Mouse (Mus musculus) CH12.LX (cell line): Measurements from ENCODE around the gene Pef1.

Source experiments
- CTCF ChIP-seq, 2 experiments: IDR thresholded peaks in 1 of 2; conservative IDR thresholded peaks in 1 of 2; 2 replicates each; pipeline ENCODE4 v1.5.1; 2011 to 2012; ENCODE audit warnings: low read depth in 2 of 2, low read length in 2 of 2, improper control_type of control experiment in 1 of 2, inconsistent platforms in 1 of 2, mild to moderate bottlenecking in 1 of 2, moderate library complexity in 1 of 2
- EP300 ChIP-seq: IDR thresholded peaks from 2 replicates; pipeline ENCODE4 v1.6.1; 2011; ENCODE audit warnings: low read length, improper control_type of control experiment
- MAFK ChIP-seq: IDR thresholded peaks from 2 replicates; pipeline ENCODE4 v1.6.1; 2011; ENCODE audit warnings: low read length, improper control_type of control experiment; ENCODE audit not compliant: insufficient replicate concordance
- MXI1 ChIP-seq: IDR thresholded peaks from 2 replicates; pipeline ENCODE4 v1.6.1; 2011; ENCODE audit warnings: mild to moderate bottlenecking, low read depth, low read length, improper control_type of control experiment
- POLR2A ChIP-seq: IDR thresholded peaks from 2 replicates; pipeline ENCODE4 v1.6.1; 2011; ENCODE audit warnings: low read depth, mild to moderate bottlenecking, improper control_type of control experiment, low read length
- ZMIZ1 ChIP-seq: IDR thresholded peaks from 2 replicates; pipeline ENCODE4 v1.6.1; 2012; ENCODE audit warnings: low read depth, mild to moderate bottlenecking, inconsistent platforms, low read length, improper control_type of control experiment

- TF ChIP-seq MXI1 (no peak), EP300 (no peak), CTCF (conservative IDR thresholded peaks at IDR 0.05 in 1 of 2, IDR thresholded peaks at IDR 0.05 in 1 of 2; ENCODE audit: low read depth in 2 of 2, low read length in 2 of 2) (no peak), POLR2A (no peak), MAFK (no peak), ZMIZ1 (no peak)
Measured at GRCm38 (mm10) chr4:130133399-130133798, 31.0 kb downstream of the Pef1 start.
